Mouse (Mus musculus) neural tube, embryonic 13.5 days (tissue): ENCODE results near the gene Lamc3. TPM values are rescaled to one million over a fixed set of nuclear protein-coding genes. Genes with fewer than 3 reads are reported as not detected.

Experiments
- ATAC-seq: fragments of 200-750 bp; cut with Nextera tagmentation; 2 replicates; pipeline ENCODE4 v1.8.0; 2017; ENCODE audit warnings: low read depth, mild to moderate bottlenecking, moderate TSS enrichment, moderate library complexity
- H3K27ac ChIP-seq: fragments of 300-500 bp; sonication (generic); replicated peaks from 2 replicates; pipeline ENCODE4 v1.5.1; 2015; ENCODE audit warnings: moderate library complexity, mild to moderate bottlenecking, inconsistent platforms
- H3K27me3 ChIP-seq: fragments of 300-500 bp; sonication (generic); 2 replicates; pipeline ENCODE4 v1.6.1; 2015; ENCODE audit warnings: mild to moderate bottlenecking, inconsistent platforms
- H3K36me3 ChIP-seq: fragments of 300-500 bp; sonication (generic); 2 replicates; pipeline ENCODE4 v1.6.1; 2015; ENCODE audit warnings: mild to moderate bottlenecking, inconsistent platforms
- H3K4me1 ChIP-seq: fragments of 300-500 bp; sonication (generic); replicated peaks from 2 replicates; pipeline ENCODE4 v1.6.1; 2015; ENCODE audit warnings: inconsistent platforms
- H3K4me2 ChIP-seq: fragments of 300-500 bp; sonication (generic); 2 replicates; pipeline ENCODE4 v1.6.1; 2015; ENCODE audit warnings: inconsistent platforms, mild to moderate bottlenecking, moderate library complexity
- H3K4me3 ChIP-seq: fragments of 300-500 bp; sonication (generic); 2 replicates; pipeline ENCODE4 v1.5.1; 2015; ENCODE audit warnings: mild to moderate bottlenecking, inconsistent platforms
- H3K9ac ChIP-seq: fragments of 300-500 bp; sonication (generic); 2 replicates; pipeline ENCODE4 v1.6.1; 2015; ENCODE audit warnings: moderate library complexity, mild to moderate bottlenecking, inconsistent platforms
- H3K9me3 ChIP-seq: fragments of 300-500 bp; sonication (generic); 2 replicates; pipeline ENCODE4 v1.6.1; 2016; ENCODE audit warnings: inconsistent platforms
- WGBS: fragments of 180-500 bp; shearing (Covaris S2); methylation state at CpG from one replicate; pipeline ENCODE4 v1.1.7; 2015; 5-methylcytosine and 5-hydroxymethylcytosine counted together
- polyA plus RNA-seq: library from polyadenylated mRNA; unstranded; fragments of >200 nt; fragmentation: Nextera tagmentation; extraction: Ambion mirVana; gene quantifications from 2 replicates; pipeline ENCODE4 v1.2.1, GENCODE M21; 2015

Lamc3 gene
- polyA plus RNA-seq, 1 experiment from 2014 or later = 5.7 TPM

DNA sequence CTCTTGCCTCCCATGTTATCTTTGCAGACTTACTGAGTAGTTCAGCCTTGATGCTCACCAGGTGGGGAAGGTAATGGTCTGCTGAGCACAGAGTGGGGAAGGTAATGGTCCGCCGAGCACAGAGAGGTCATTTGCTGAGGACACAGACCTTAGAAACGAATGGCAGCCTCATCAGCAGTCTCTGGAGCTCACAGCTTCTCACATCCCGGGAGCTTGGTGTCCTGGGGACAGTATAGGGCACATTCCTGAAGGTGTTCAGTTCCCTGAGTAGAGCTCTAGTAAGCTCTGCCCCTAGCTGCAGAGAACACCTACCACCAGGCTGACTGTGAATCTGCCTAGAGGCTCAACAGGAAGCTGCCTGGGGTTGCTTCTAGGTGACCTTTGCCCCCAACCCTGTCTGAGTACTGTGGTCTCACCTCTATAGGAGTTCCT lies 74.7 kb downstream of the Lamc3 start:
- H3K4me1 ChIP-seq = peaks cover 38% of the 10 kb centered on the region
- 0 out of 2 replicates have a peak, but pooled peaks cover 4% of the 10 kb centered on the region for H3K36me3 ChIP-seq
- H3K4me2 ChIP-seq = 0 out of 2 replicates have a peak overlapping the region, but pooled peaks have one; percentile 4
- H3K27me3 ChIP-seq = no peaks in the 10 kb centered on the region
- no peaks in the 10 kb centered on the region for H3K9me3 ChIP-seq
- no peak for ATAC-seq
- peak overlapping the region; percentile 90 for H3K27ac ChIP-seq
- WGBS = 57% methylated on average over 4 of the region's 4 CpGs
- H3K9ac ChIP-seq = no peak overlapping the region
- no peak overlapping the region for H3K4me3 ChIP-seq

DNA sequence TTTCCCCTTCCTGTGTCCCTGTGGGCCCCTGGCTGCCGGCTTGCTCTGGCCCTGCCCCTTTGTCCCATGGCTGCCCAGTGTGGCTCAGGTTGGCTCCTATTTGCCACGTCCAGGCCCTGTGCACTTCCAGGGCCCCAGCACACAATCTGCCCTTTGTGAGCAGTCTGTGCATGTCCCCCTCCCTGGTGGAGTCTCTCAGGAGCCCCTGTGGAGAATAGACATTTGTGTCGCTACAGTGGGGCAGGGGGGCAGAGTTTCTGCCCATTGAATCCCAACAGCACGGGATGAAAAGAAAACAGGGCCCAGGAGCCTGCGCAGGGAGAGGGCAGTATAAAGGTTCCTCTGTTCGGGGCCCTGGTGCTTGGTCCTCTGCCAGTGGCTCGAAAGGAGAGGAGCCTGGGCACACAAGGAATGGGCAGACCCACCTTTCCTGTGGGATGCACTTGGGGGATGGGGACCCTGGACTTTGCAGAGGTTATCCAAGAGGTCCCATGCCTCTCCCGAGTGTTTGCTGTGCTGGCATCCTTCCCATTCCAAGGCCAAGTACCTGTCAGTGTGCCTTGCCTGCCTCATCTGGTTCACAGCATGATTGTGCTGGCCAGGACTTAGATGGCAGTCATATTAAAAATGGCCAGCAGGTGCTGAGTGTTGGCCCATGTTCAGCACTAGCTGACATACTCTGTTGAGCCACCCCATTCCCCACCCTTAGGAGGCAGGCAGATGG lies 75.6 kb downstream of the Lamc3 start:
- Histone ChIP-seq H3K4me3 (no peak overlapping the region), H3K4me1 (peaks cover 38% of the 10 kb centered on the region), H3K9ac (no peak overlapping the region; the same call in 1 of the 2 replicates), H3K27me3 (no peaks in the 10 kb centered on the region), H3K4me2 (0 out of 2 replicates have a peak overlapping the region, but pooled peaks have one; percentile 4), H3K27ac (peak overlapping the region; percentile 90), H3K36me3 (0 out of 2 replicates have a peak, but pooled peaks cover 4% of the 10 kb centered on the region), H3K9me3 (no peaks in the 10 kb centered on the region)
- 35% methylated on average over 8 of the region's 8 CpGs for WGBS
- ATAC-seq = peak; percentile 94

DNA sequence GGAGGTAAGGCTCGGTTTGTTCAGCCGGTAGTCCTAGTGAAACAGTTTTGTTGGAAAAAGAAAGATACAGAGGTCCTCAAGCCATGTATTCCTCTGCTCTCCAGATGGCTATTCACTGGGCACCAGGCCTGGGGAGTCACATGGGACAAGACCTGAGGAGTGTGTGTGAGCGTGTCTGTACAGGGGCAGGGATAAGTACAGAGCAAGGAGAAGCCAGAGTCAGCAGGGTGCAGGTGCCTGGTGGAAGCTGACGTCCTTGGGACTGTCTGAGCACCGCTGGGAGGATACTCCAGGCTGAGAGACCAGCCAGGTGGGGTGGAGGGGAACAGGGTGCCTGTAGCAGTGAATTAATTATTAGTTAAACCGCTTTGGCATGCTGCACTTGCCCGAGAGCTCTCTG lies 76.4 kb downstream of the Lamc3 start:
- ATAC-seq = no peak

DNA sequence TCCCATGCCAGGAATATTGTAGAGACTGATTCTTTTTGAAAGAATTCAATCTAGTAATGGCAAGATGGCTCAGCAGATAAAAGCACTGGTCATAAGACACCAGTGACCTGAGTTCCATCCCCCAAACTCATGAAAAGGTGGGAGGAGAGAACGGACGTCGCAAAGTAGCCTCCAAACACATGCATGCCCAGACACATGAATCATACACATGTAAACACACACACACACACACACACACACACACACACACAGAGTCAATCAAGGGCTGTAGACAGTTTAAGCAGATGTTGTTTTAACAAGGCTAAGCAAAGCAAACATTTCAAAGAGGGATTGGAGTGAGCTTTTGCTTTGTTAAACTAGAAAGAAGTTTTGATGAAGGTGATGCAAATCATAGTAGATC lies 77.1 kb downstream of the Lamc3 start:
- Histone ChIP-seq H3K9ac (no peak overlapping the region), H3K27me3 (no peaks in the 10 kb centered on the region), H3K4me2 (no peak overlapping the region), H3K4me1 (peaks cover 38% of the 10 kb centered on the region), H3K36me3 (0 out of 2 replicates have a peak, but pooled peaks cover 4% of the 10 kb centered on the region), H3K4me3 (no peak overlapping the region), H3K9me3 (no peaks in the 10 kb centered on the region), H3K27ac (no peak overlapping the region)
- WGBS = 85% methylated on average over 3 of the region's 3 CpGs
- no peak for ATAC-seq

More for the DNA sequence above, 76.4 kb downstream of the Lamc3 start:
- Histone ChIP-seq H3K36me3 (0 out of 2 replicates have a peak, but pooled peaks cover 4% of the 10 kb centered on the region), H3K9ac (no peak overlapping the region), H3K4me3 (no peak overlapping the region), H3K27me3 (no peaks in the 10 kb centered on the region), H3K4me1 (peaks cover 38% of the 10 kb centered on the region), H3K4me2 (no peak overlapping the region), H3K9me3 (no peaks in the 10 kb centered on the region), H3K27ac (peak overlapping the region; percentile 90)
- WGBS = 79% methylated on average over 7 of the region's 7 CpGs

DNA sequence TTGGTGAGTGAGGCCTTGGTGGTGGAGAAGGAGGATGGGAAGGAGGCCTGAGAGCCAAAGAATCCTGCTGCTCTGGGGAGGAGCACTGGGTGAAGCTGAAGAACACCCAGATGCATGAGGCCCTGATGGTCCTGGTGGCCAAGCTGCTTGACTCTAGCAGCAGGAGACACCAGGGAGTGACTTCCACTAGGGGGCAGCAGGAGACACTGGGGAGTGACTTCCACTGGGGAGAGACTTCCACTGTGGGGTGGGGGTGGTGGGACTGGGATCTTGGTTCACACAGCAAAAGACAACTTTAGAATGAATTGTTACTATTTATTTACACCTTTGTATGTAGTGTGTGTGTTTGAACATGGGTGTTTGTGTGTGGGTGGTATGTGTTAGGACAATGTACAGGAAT lies 78.0 kb downstream of the Lamc3 start:
- Histone ChIP-seq H3K9me3 (no peaks in the 10 kb centered on the region), H3K4me1 (peaks cover 38% of the 10 kb centered on the region), H3K36me3 (peaks cover 3% of the 10 kb centered on the region; the same call in 1 of the 2 replicates), H3K9ac (no peak overlapping the region), H3K27me3 (no peaks in the 10 kb centered on the region), H3K27ac (no peak overlapping the region), H3K4me3 (no peak overlapping the region), H3K4me2 (no peak overlapping the region)
- ATAC-seq = no peak

DNA sequence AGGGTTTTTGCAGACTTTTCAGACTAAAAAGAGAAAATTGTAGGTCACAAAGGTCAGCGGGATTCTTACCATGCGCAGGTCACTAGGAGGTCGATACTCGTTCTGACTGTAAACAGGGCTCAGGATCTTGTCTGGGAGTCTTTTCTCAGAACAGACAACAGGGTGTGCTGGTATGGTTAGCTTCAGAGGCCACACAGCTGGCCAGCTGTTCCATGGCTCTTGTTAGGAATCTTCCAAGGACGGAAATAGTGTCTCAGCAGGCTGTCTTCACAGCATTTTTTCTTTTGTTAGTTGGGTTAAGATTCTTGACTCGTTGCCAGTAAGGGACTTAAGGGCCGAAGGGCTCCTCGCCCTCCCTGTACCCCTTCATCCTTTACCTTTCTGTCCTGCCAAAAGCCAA lies 79.7 kb downstream of the Lamc3 start:
- H3K36me3 ChIP-seq = peaks cover 12% of the 10 kb centered on the region; the same call in 1 of the 2 replicates
- 83% methylated on average over 8 of the region's 8 CpGs for WGBS
- ATAC-seq = no peak

DNA sequence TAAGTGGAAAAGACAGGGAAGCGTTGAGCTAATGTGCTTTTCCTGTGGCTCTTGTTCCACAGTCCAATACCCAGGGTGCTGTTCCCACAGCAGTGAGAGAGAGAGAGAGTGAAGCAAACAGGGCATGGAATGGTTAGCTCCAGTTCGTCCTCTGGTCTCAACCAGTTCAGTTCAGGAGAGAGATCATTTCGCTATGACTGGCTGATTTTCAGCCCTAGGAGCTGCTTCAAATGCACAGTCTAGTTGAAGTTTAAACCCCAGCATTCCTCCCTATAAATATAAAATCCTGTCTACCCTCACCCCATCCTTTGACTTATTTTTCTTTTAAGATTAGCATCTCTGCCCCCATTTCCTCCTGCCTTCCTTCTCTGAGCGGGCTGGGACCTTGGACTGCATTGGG lies 85.5 kb downstream of the Lamc3 start:
- no peaks in the 10 kb centered on the region for H3K27me3 ChIP-seq
- ATAC-seq = no peak
- no peak overlapping the region for H3K27ac ChIP-seq
- peaks cover 25% of the 10 kb centered on the region for H3K36me3 ChIP-seq
- H3K9ac ChIP-seq = no peak overlapping the region
- no peak overlapping the region for H3K4me3 ChIP-seq
- no peaks in the 10 kb centered on the region for H3K9me3 ChIP-seq
- no peak overlapping the region for H3K4me2 ChIP-seq
- peaks cover 17% of the 10 kb centered on the region for H3K4me1 ChIP-seq
- 90% methylated on average over 4 of the region's 4 CpGs for WGBS

More for the DNA sequence above, 79.7 kb downstream of the Lamc3 start:
- Histone ChIP-seq H3K9me3 (no peaks in the 10 kb centered on the region), H3K4me3 (no peak overlapping the region), H3K9ac (no peak overlapping the region), H3K4me1 (peaks cover 26% of the 10 kb centered on the region), H3K27ac (no peak overlapping the region), H3K4me2 (no peak overlapping the region), H3K27me3 (no peaks in the 10 kb centered on the region)

DNA sequence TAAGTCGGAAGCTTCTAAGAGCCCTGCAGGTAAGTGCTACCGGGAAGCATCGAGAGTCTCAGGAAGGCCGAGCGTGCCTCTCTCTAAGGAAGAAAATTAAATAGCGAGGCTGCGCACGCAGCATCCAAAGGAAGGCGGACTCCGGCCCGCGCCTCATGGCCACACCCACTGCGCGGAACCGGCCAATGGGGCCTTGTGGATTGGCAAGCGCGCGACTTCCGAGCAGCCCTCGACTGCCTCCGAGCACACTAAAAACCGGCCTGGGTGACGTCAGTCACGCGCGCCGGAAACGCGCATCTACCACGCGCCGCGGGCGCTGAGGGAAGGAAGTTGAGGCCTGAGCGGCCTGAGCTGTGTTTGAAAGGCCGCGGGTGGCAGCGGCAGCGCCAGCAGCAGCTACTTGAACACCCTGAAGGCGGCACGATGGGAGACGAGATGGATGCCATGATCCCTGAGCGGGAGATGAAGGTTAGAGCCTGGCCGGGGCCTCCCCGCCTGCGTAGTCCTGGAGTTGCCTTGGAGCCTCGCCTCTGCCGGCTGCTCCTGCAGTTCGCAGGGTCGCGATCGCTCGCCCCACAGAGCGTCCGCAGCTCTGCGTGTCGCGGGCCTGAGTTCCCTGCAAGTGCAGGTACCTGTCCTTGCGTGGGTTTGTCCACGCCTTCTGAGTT lies 87.2 kb downstream of the Lamc3 start, which contains the start of gene Nup214:
Gene Nup214 (plus strand): TSS at position 296 of the 668 bp plus-strand sequence.
- WGBS = under 1% methylated on average over 60 of the region's 60 CpGs
- peaks cover 17% of the 10 kb centered on the region for H3K4me1 ChIP-seq
- peak within 1 kb of the TSS; percentile 95 for H3K4me3 ChIP-seq
- H3K4me2 ChIP-seq = peak within 1 kb of the TSS; percentile 86
- peak; percentile 99 for ATAC-seq
- peak within 1 kb of the TSS; percentile 88 for H3K9ac ChIP-seq
- peak within 1 kb of the TSS; percentile 80 for H3K27ac ChIP-seq
- H3K27me3 ChIP-seq = no peaks in the 10 kb centered on the region
- H3K36me3 ChIP-seq = peaks cover 40% of the 10 kb centered on the region
- H3K9me3 ChIP-seq = no peaks in the 10 kb centered on the region

DNA sequence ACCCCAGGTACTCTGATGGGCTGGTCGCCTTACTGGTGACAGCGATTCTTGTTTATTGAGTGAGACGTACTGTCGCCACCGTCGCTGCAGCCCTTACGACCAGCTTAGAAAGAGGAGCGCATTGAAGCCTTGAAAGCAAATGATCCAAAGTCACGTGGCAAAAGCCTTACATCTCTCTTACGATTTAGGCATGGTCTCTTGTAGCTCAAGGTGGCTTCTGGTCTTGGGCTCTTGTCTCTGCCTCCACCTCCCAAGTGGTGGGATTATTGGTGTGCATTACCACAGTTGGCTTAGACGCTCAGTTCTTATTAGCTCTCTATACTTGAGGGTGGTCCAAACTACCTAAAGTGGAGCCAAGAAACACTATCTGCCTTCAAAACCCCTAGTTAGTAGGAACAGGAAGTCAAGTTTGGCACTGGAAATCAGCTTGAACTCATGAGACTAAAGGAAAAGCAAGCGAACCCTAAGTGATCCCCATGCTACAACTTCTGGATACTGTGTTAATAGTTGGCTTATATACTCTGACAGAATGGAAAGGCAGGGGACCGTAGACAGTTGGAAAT lies 87.8 kb downstream of the Lamc3 start:
- Histone ChIP-seq H3K4me3 (peak overlapping the region; percentile 95), H3K9me3 (no peaks in the 10 kb centered on the region), H3K36me3 (peaks cover 42% of the 10 kb centered on the region), H3K4me1 (peaks cover 17% of the 10 kb centered on the region), H3K9ac (peak overlapping the region; percentile 88), H3K27ac (peak overlapping the region; percentile 76), H3K4me2 (peak overlapping the region; percentile 86), H3K27me3 (no peaks in the 10 kb centered on the region)
- WGBS = 9% methylated on average over 13 of the region's 13 CpGs
- ATAC-seq = no peak

DNA sequence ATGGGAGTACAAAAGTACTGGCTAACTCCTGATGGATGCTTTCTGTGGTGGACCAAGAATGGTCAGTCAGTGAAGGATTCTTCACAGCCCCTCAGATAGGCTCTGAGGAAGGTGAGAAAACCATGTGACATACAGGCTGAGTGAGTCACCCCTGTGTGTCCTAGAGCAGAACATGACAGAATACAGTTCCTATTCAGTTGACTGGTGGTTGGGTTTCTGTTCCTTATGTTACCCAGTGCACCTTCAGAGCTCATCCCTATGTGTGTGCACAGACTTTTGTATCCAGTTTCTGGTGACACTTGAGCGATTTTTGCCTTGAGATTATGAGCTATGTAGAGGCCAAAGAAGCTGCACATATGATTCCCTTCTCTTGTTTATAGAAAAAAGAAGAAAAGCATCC lies 100.7 kb downstream of the Lamc3 start:
- 94% methylated on average over 1 of the region's 1 CpGs for WGBS
- Histone ChIP-seq H3K4me2 (no peak overlapping the region), H3K27me3 (no peaks in the 10 kb centered on the region), H3K4me3 (no peak overlapping the region), H3K9ac (no peak overlapping the region), H3K4me1 (no peaks in the 10 kb centered on the region), H3K36me3 (peaks cover 99% of the 10 kb centered on the region), H3K9me3 (no peaks in the 10 kb centered on the region), H3K27ac (no peak overlapping the region)
- ATAC-seq = no peak

DNA sequence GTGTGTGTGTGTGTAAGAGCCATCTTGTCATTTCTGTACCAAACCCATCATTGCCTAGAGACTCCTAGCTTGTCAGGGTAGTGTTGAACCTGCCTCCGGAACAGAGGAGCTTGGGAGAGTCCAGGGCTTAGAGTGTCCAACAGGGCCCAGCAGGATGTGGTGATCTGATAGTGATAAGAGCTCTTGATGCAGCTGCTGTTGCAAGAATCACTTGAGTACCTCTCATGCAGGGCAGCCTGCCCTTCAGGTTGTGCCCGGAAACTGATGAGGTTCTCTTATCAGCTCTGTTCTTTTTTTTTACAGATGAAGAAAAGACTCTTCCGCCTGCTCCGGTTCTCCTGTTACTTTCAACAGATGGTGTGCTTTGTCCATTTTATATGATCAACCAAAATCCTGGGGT lies 103.9 kb downstream of the Lamc3 start:
- 97% methylated on average over 4 of the region's 4 CpGs for WGBS
- Histone ChIP-seq H3K4me1 (no peaks in the 10 kb centered on the region), H3K27ac (no peak overlapping the region), H3K27me3 (no peaks in the 10 kb centered on the region), H3K4me2 (no peak overlapping the region), H3K36me3 (peaks cover 97% of the 10 kb centered on the region), H3K9ac (no peak overlapping the region), H3K4me3 (no peak overlapping the region), H3K9me3 (no peaks in the 10 kb centered on the region)
- no peak for ATAC-seq

DNA sequence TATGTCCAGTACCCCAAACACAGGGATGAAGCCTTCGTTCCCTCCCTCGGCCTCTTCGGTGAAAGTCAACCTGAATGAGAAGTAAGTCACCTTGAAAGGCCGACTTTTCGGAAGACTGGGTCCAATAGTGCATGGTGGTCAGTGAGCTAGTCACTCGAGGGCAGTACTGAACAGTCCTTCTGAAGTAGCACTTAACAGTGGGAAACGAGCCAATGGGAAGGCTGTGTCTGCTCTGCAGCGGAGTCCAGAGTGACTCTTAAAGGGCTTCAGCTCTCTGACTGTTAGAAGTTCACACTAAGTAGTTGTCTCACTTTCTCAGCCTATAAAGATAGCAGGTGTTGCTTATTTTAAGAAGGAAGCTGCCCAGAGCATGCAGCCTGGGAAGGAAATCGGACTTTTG lies 107.8 kb downstream of the Lamc3 start:
- WGBS = 93% methylated on average over 9 of the region's 9 CpGs
- no peaks in the 10 kb centered on the region for H3K27me3 ChIP-seq
- no peak overlapping the region for H3K27ac ChIP-seq

More for the DNA sequence above, 107.8 kb downstream of the Lamc3 start:
- Histone ChIP-seq H3K4me3 (no peak overlapping the region), H3K4me2 (no peak overlapping the region), H3K36me3 (peaks cover 96% of the 10 kb centered on the region), H3K9me3 (no peaks in the 10 kb centered on the region), H3K4me1 (no peaks in the 10 kb centered on the region), H3K9ac (no peak overlapping the region)
- ATAC-seq = no peak
